Mouse (Mus musculus): ENCODE measurements around the gene Capg.

Gene Capg

GRCm38 (mm10) chr6:72600216-72600615, 56.0 kb downstream of the Capg start:
- DNase-seq (ENCODE audit: low read depth, low spot score), result no peak

DNA sequence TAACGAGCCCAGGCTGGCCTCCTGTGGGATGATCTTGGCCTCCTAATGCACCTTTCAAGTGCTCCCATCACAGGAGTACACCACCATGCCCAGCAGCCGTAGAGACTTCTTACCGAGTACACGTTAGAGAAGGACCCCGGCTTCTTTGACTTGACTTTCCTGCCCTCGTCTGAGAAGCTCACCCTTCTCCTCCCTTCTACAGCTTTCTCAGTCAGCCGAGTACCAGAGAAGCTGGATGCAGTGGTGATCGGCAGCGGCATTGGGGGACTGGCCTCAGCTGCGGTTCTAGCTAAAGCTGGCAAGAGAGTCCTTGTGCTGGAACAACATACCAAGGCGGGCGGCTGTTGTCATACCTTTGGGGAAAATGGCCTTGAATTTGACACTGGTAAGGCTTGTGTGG, 56.6 kb downstream of the Capg start:
- no peaks in the 10 kb centered on the region for H3K27me3 ChIP-seq (ENCODE audit: control insufficient read depth, insufficient read depth, low read length, poor library complexity, severe bottlenecking)
- H3K36me3 ChIP-seq (ENCODE audit: control insufficient read depth, insufficient read depth, low read length, poor library complexity, severe bottlenecking), result no peaks in the 10 kb centered on the region; the same call in 1 of the 2 replicates
- no peak for DNase-seq (ENCODE audit: low read depth, low spot score)

More at GRCm38 (mm10) chr6:72600216-72600615, 56.0 kb downstream of the Capg start:
- no peaks in the 10 kb centered on the region; the same call in 1 of the 2 replicates for H3K36me3 ChIP-seq (ENCODE audit: control insufficient read depth, insufficient read depth, low read length, poor library complexity, severe bottlenecking)
- no peaks in the 10 kb centered on the region for H3K27me3 ChIP-seq (ENCODE audit: control insufficient read depth, insufficient read depth, low read length, poor library complexity, severe bottlenecking)

DNA sequence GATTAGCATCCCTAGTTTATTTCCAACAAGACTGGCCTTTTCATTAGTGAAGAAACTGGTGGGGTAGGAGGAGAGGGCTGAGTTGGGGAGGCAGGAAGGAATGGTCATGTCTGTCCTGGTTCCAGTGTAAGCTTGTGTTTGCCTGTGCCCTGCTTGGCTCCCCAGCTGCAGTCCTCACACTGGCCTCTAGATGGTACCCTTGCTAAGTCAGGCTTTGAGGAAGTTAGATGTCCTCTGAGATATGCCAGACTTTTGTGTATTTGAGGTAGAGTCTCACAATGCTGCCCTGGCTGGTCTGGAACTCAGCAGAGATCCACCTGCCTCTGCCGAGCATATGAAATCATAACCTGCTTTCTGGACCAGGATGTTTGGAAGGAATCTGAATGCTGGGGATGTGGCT, 57.5 kb downstream of the Capg start:
- peak; percentile 91 for DNase-seq (ENCODE audit: low read depth, low spot score)
- H3K36me3 ChIP-seq (ENCODE audit: control insufficient read depth, insufficient read depth, low read length, poor library complexity, severe bottlenecking), result peaks cover 3% of the 10 kb centered on the region; the same call in 1 of the 2 replicates
- no peaks in the 10 kb centered on the region for H3K27me3 ChIP-seq (ENCODE audit: control insufficient read depth, insufficient read depth, low read length, poor library complexity, severe bottlenecking)

DNA sequence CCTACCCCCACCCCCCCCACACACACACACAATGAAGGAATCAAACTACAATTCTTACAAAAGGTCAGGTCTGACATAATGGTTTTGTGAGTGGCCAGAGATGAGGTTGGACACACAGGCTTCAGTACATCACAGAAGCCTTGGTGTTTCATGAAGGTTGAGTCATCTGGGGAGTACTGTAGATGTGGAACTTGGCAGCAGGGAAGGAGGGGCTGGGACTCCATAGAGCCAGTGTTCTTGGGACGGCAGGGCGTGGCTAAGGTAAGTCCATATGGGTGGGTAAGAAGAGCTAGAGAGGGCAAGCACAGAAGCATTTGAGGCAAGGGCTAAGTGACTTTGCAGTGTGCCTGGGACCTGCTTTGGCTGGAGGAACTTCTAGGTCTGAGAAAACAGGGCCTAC, 59.9 kb downstream of the Capg start:
- H3K27me3 ChIP-seq (ENCODE audit: control insufficient read depth, insufficient read depth, low read length, poor library complexity, severe bottlenecking), result no peaks in the 10 kb centered on the region
- peaks cover 11% of the 10 kb centered on the region for H3K36me3 ChIP-seq (ENCODE audit: control insufficient read depth, insufficient read depth, low read length, poor library complexity, severe bottlenecking)
- no peak for DNase-seq (ENCODE audit: low read depth, low spot score)

DNA sequence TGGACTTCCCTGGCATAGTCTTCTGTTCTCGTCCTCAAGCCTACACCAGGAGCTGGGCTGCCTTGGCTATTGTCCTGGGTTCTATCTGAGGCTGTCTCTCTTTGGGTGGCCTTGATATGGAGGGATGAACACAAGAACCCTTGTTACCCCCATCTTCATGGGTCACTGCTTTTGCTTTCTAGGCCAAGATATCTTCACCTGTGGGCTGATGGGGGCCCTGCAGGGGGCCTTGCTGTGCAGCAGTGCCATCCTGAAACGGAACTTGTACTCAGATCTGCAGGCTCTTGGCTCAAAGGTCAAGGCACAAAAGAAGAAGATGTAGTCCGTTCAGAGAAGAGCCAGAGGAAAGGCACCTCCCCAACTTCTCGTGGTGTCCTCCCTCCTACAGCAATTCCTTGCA, 62.9 kb downstream of the Capg start:
- no peak for DNase-seq (ENCODE audit: low read depth, low spot score)
- Histone ChIP-seq H3K36me3 (ENCODE audit: control insufficient read depth, insufficient read depth, low read length, poor library complexity, severe bottlenecking) (peaks cover 23% of the 10 kb centered on the region), H3K27me3 (ENCODE audit: control insufficient read depth, insufficient read depth, low read length, poor library complexity, severe bottlenecking) (no peaks in the 10 kb centered on the region)

DNA sequence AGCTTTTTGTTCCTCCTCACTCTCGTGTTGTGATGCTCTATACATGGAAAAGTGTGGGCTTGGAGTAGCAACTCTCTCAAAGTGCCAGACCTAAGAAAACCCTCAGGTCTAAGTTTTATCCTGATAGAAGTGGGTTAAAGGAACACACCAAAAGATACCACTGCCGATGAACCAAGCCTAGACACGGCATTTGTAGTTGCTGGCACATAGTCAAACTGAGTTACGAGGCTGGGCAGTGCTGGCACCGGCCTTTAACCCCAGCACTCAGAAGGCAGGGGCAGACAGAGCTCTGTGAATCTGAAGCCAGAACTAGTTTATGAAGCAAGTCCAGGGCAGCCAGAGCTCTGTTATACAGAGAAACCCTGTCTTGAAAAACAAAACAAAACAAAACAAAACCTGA, 63.5 kb downstream of the Capg start:
- no peak for DNase-seq (ENCODE audit: low read depth, low spot score)
- peaks cover 23% of the 10 kb centered on the region for H3K36me3 ChIP-seq (ENCODE audit: control insufficient read depth, insufficient read depth, low read length, poor library complexity, severe bottlenecking)
- H3K27me3 ChIP-seq (ENCODE audit: control insufficient read depth, insufficient read depth, low read length, poor library complexity, severe bottlenecking), result no peaks in the 10 kb centered on the region

- no peak for DNase-seq (ENCODE audit: low read depth, low spot score)
- no peaks in the 10 kb centered on the region for H3K27me3 ChIP-seq (ENCODE audit: control insufficient read depth, insufficient read depth, low read length, poor library complexity, severe bottlenecking)
Measured at GRCm38 (mm10) chr6:72608662-72609184, 64.5 kb downstream of the Capg start.

GRCm38 (mm10) chr6:72610261-72610660, 66.1 kb downstream of the Capg start:
- Histone ChIP-seq H3K36me3 (ENCODE audit: control insufficient read depth, insufficient read depth, low read length, poor library complexity, severe bottlenecking) (peaks cover 38% of the 10 kb centered on the region), H3K27me3 (ENCODE audit: control insufficient read depth, insufficient read depth, low read length, poor library complexity, severe bottlenecking) (no peaks in the 10 kb centered on the region)
- no peak for DNase-seq (ENCODE audit: low read depth, low spot score)

More at GRCm38 (mm10) chr6:72608662-72609184, 64.5 kb downstream of the Capg start:
- peaks cover 31% of the 10 kb centered on the region for H3K36me3 ChIP-seq (ENCODE audit: control insufficient read depth, insufficient read depth, low read length, poor library complexity, severe bottlenecking)
